ENCODE assay signal across 28 mouse cellular contexts in the genomic region with DNA sequence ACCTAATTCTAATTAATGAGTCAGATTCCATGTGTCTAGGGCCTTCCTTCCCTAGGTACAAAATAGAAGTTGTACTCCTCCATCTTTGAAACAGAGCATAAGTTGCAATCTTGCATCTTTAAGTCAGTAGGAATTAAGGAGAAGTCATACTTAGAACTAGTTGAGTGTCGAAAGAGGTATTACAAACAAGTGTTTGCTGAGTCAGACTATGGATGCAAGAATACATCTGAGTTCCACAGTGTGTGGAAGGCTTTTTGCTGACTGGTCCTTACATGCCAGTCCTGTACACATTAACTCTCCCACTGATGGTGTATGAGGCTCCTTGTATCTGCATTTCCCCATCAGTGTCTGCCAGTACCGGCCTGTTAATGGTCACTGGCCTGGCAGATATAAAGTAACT. TPM values are rescaled to one million over a fixed set of nuclear protein-coding genes. Genes with fewer than 3 reads are reported as not detected.
"Had no signal": no experiment of that assay in that cellular context is flagged by ENCODE, and none has a peak within 500 bp of the region (broad histone marks: within the 10 kb centered on the region; RNA-seq: fewer than 3 reads in every experiment).

No protein-coding gene starts in this region.

- H3K9me3 ChIP-seq: limb, embryonic 10.5 days; liver, embryonic 15.5 days had no signal

- H3K36me3 ChIP-seq: limb, embryonic 10.5 days; limb, embryonic 13.5 days; liver, embryonic 15.5 days had no signal

- H3K27me3 ChIP-seq: limb, embryonic 13.5 days; liver, embryonic 15.5 days had no signal

- ATAC-seq: intestine, embryonic 16.5 days had no signal

- H3K4me3 ChIP-seq: limb, embryonic 10.5 days; limb, embryonic 13.5 days; liver, embryonic 15.5 days had no signal

- H3K4me1 ChIP-seq: limb, embryonic 10.5 days; limb, embryonic 13.5 days; liver, embryonic 15.5 days had no signal

- DNase-seq: kidney, adult 18-20 months; kidney, adult 9 months; kidney, postnatal 14 days; kidney, postnatal 4 days; liver; lung, adult 2 months; midbrain, embryonic 14.5 days; right cerebral cortex, adult 18-20 months; right cerebral cortex, postnatal 14 days; right cerebral cortex, postnatal 4 days; thymus, adult 2 months; thymus, postnatal 25 days had no signal

- H3K4me2 ChIP-seq: limb, embryonic 13.5 days; liver, embryonic 15.5 days; midbrain, embryonic 11.5 days had no signal

- H3K9ac ChIP-seq: limb, embryonic 13.5 days; liver, embryonic 15.5 days had no signal

- H3K27ac ChIP-seq: limb, embryonic 10.5 days; limb, embryonic 13.5 days; liver, embryonic 15.5 days; macrophage; stomach, postnatal 0 days had no signal

RNA-seq across cellular contexts. Expression of gene Pon1, which starts 14.1 kb away (rescaled TPM):
- total RNA-seq: layer of hippocampus, adult 18-20 months; layer of hippocampus, postnatal 25 days; left cerebral cortex, adult 18-20 months; left cerebral cortex, postnatal 25 days; megakaryocyte-erythroid progenitor cell, adult 5-6 weeks had no signal
- polyA plus RNA-seq: intestine, embryonic 16.5 days; limb, embryonic 10.5 days; limb, embryonic 13.5 days; macrophage; midbrain, embryonic 14.5 days; midbrain, postnatal 0 days; neural tube, embryonic 11.5 days; neural tube, embryonic 14.5 days; stomach, embryonic 14.5 days had no signal
